Mouse (Mus musculus): ENCODE results near the gene Mink1. TPM values are rescaled to one million over a fixed set of nuclear protein-coding genes. Genes with fewer than 3 reads are reported as not detected.
"Not testable (repeated sequence)": the region's sequence is repeated elsewhere in the genome, so short reads cannot be mapped to it uniquely, and the experiment has no call there.

The Mink1 gene
- polyA plus RNA-seq, 1 experiment from 2014 or later, result 16.0 TPM

- Histone ChIP-seq H3K27me3 (replicated peaks; ENCODE audit: control insufficient read depth, insufficient read depth, low read length) (peaks cover 8% of the 10 kb centered on the region), H3K9me3 (ENCODE audit: control insufficient read depth, low read length) (no peaks in the 10 kb centered on the region), H3K27ac (ENCODE audit: low read depth, low read length) (no peak overlapping the region), H3K4me3 (ENCODE audit: low read depth, low read length) (peak overlapping the region; percentile 89), H3K4me1 (replicated peaks; ENCODE audit: control insufficient read depth, insufficient read depth, low read length) (peaks cover 19% of the 10 kb centered on the region), H3K9ac (ENCODE audit: low read depth, low read length) (no peak overlapping the region), H3K36me3 (ENCODE audit: control insufficient read depth, insufficient read depth, low read length) (peaks cover 10% of the 10 kb centered on the region; the same call in 1 of the 2 replicates), H3K4me2 (peak overlapping the region; percentile 62)
- 5% methylated on average over 8 of the region's 8 CpGs for WGBS
- DNase-seq (ENCODE audit: low spot score) (no peak), ATAC-seq (replicated peaks; ENCODE audit: low FRiP score) (peak; percentile 34)
These were observed 37.9 kb upstream of the Mink1 start for GRCm38 (mm10) chr11:70524782-70525181.

- Histone ChIP-seq H3K4me1 (replicated peaks; ENCODE audit: control insufficient read depth, insufficient read depth, low read length) (peaks cover 14% of the 10 kb centered on the region), H3K4me2 (peak within 1 kb of the TSS; percentile 89), H3K9me3 (ENCODE audit: control insufficient read depth, low read length) (no peaks in the 10 kb centered on the region), H3K27me3 (replicated peaks; ENCODE audit: control insufficient read depth, insufficient read depth, low read length) (peaks cover 5% of the 10 kb centered on the region), H3K4me3 (ENCODE audit: low read depth, low read length) (peak within 1 kb of the TSS; percentile 89), H3K27ac (ENCODE audit: low read depth, low read length) (peak within 1 kb of the TSS; percentile 48; the same call in 1 of the 2 replicates), H3K36me3 (ENCODE audit: control insufficient read depth, insufficient read depth, low read length) (peaks cover 10% of the 10 kb centered on the region; the same call in 1 of the 2 replicates), H3K9ac (ENCODE audit: low read depth, low read length) (peak within 1 kb of the TSS; percentile 83)
- DNase-seq (ENCODE audit: low spot score), result peak; percentile 83
- WGBS, result under 1% methylated on average over 24 of the region's 26 CpGs
- ATAC-seq (replicated peaks; ENCODE audit: low FRiP score), result peak; percentile 88
These were observed 37.5 kb upstream of the Mink1 start, which contains the start of gene Psmb6 for GRCm38 (mm10) chr11:70525184-70525678. Psmb6 (plus strand) TSS chr11:70525367.

- H3K27me3 ChIP-seq (replicated peaks; ENCODE audit: control insufficient read depth, insufficient read depth, low read length), result peaks cover 1% of the 10 kb centered on the region; the same call in 1 of the 2 replicates
- H3K27ac ChIP-seq (ENCODE audit: low read depth, low read length), result peak overlapping the region; percentile 48; the same call in 1 of the 2 replicates
- H3K9ac ChIP-seq (ENCODE audit: low read depth, low read length), result peak overlapping the region; percentile 83
- H3K4me3 ChIP-seq (ENCODE audit: low read depth, low read length), result peak overlapping the region; percentile 89
- DNase-seq (ENCODE audit: low spot score), result no peak
- H3K4me2 ChIP-seq, result peak overlapping the region; percentile 89
- H3K36me3 ChIP-seq (ENCODE audit: control insufficient read depth, insufficient read depth, low read length), result peaks cover 10% of the 10 kb centered on the region; the same call in 1 of the 2 replicates
- 2% methylated on average over 12 of the region's 12 CpGs for WGBS
- H3K9me3 ChIP-seq (ENCODE audit: control insufficient read depth, low read length), result no peaks in the 10 kb centered on the region
- H3K4me1 ChIP-seq (replicated peaks; ENCODE audit: control insufficient read depth, insufficient read depth, low read length), result peaks cover 9% of the 10 kb centered on the region
- peak; percentile 42 for ATAC-seq (replicated peaks; ENCODE audit: low FRiP score)
These were observed 37.0 kb upstream of the Mink1 start for GRCm38 (mm10) chr11:70525726-70526125.

GRCm38 (mm10) chr11:70526211-70526610, 36.5 kb upstream of the Mink1 start:
- no peaks in the 10 kb centered on the region for H3K27me3 ChIP-seq (replicated peaks; ENCODE audit: control insufficient read depth, insufficient read depth, low read length)
- H3K4me3 ChIP-seq (ENCODE audit: low read depth, low read length), result peak overlapping the region; percentile 89
- no peak overlapping the region for H3K27ac ChIP-seq (ENCODE audit: low read depth, low read length)
- H3K9ac ChIP-seq (ENCODE audit: low read depth, low read length), result peak overlapping the region; percentile 83
- no peaks in the 10 kb centered on the region for H3K9me3 ChIP-seq (ENCODE audit: control insufficient read depth, low read length)
- no peak for DNase-seq (ENCODE audit: low spot score)
- H3K36me3 ChIP-seq (ENCODE audit: control insufficient read depth, insufficient read depth, low read length), result peaks cover 10% of the 10 kb centered on the region; the same call in 1 of the 2 replicates
- H3K4me1 ChIP-seq (replicated peaks; ENCODE audit: control insufficient read depth, insufficient read depth, low read length), result peaks cover 9% of the 10 kb centered on the region
- H3K4me2 ChIP-seq, result peak overlapping the region; percentile 89
- WGBS, result 86% methylated on average over 12 of the region's 12 CpGs
- no peak for ATAC-seq (replicated peaks; ENCODE audit: low FRiP score)

- Histone ChIP-seq H3K4me2 (no peak overlapping the region), H3K27ac (ENCODE audit: low read depth, low read length) (no peak overlapping the region), H3K27me3 (replicated peaks; ENCODE audit: control insufficient read depth, insufficient read depth, low read length) (no peaks in the 10 kb centered on the region), H3K36me3 (ENCODE audit: control insufficient read depth, insufficient read depth, low read length) (peaks cover 10% of the 10 kb centered on the region; the same call in 1 of the 2 replicates), H3K4me1 (replicated peaks; ENCODE audit: control insufficient read depth, insufficient read depth, low read length) (peaks cover 9% of the 10 kb centered on the region), H3K9ac (ENCODE audit: low read depth, low read length) (no peak overlapping the region), H3K9me3 (ENCODE audit: control insufficient read depth, low read length) (no peaks in the 10 kb centered on the region), H3K4me3 (ENCODE audit: low read depth, low read length) (no peak overlapping the region)
- WGBS, result 72% methylated on average over 7 of the region's 7 CpGs
- no peak for ATAC-seq (replicated peaks; ENCODE audit: low FRiP score)
- DNase-seq (ENCODE audit: low spot score), result no peak
These were observed 34.1 kb upstream of the Mink1 start for GRCm38 (mm10) chr11:70528610-70529009.

- not testable (repeated sequence) for H3K9me3 ChIP-seq (ENCODE audit: control insufficient read depth, low read length); ATAC-seq (replicated peaks; ENCODE audit: low FRiP score); H3K9ac ChIP-seq (ENCODE audit: low read depth, low read length); H3K27me3 ChIP-seq (replicated peaks; ENCODE audit: control insufficient read depth, insufficient read depth, low read length); H3K27ac ChIP-seq (ENCODE audit: low read depth, low read length); H3K4me3 ChIP-seq (ENCODE audit: low read depth, low read length); H3K4me1 ChIP-seq (replicated peaks; ENCODE audit: control insufficient read depth, insufficient read depth, low read length); DNase-seq (ENCODE audit: low spot score); H3K4me2 ChIP-seq
- peaks cover 10% of the 10 kb centered on the region; the same call in 1 of the 2 replicates for H3K36me3 ChIP-seq (ENCODE audit: control insufficient read depth, insufficient read depth, low read length)
- 78% methylated on average over 2 of the region's 2 CpGs for WGBS
These were observed 31.6 kb upstream of the Mink1 start for GRCm38 (mm10) chr11:70531065-70531464.

- Histone ChIP-seq H3K27me3 (replicated peaks; ENCODE audit: control insufficient read depth, insufficient read depth, low read length) (no peaks in the 10 kb centered on the region), H3K36me3 (ENCODE audit: control insufficient read depth, insufficient read depth, low read length) (no peaks in the 10 kb centered on the region; the same call in 1 of the 2 replicates), H3K4me1 (replicated peaks; ENCODE audit: control insufficient read depth, insufficient read depth, low read length) (no peaks in the 10 kb centered on the region), H3K9me3 (ENCODE audit: control insufficient read depth, low read length) (no peaks in the 10 kb centered on the region), H3K27ac (ENCODE audit: low read depth, low read length) (no peak within 1 kb of the TSS), H3K4me3 (ENCODE audit: low read depth, low read length) (no peak within 1 kb of the TSS), H3K9ac (ENCODE audit: low read depth, low read length) (no peak within 1 kb of the TSS), H3K4me2 (no peak within 1 kb of the TSS)
- 84% methylated on average over 6 of the region's 6 CpGs for WGBS
- no peak for DNase-seq (ENCODE audit: low spot score)
- no peak for ATAC-seq (replicated peaks; ENCODE audit: low FRiP score)
These were observed 29.8 kb upstream of the Mink1 start, which contains the start of gene Gm40193 for GRCm38 (mm10) chr11:70532839-70533238. Gm40193 (minus strand) TSS chr11:70532939.

GRCm38 (mm10) chr11:70539423-70539822, 23.3 kb upstream of the Mink1 start:
- H3K27ac ChIP-seq (ENCODE audit: low read depth, low read length), result no peak overlapping the region
- WGBS, result 23% methylated on average over 9 of the region's 9 CpGs
- peaks cover 4% of the 10 kb centered on the region for H3K4me1 ChIP-seq (replicated peaks; ENCODE audit: control insufficient read depth, insufficient read depth, low read length)
- H3K27me3 ChIP-seq (replicated peaks; ENCODE audit: control insufficient read depth, insufficient read depth, low read length), result peaks cover 32% of the 10 kb centered on the region
- peak overlapping the region; percentile 88 for H3K4me2 ChIP-seq
- ATAC-seq (replicated peaks; ENCODE audit: low FRiP score) (no peak), DNase-seq (ENCODE audit: low spot score) (no peak)
- peak overlapping the region; percentile 7; the same call in 1 of the 2 replicates for H3K9ac ChIP-seq (ENCODE audit: low read depth, low read length)
- H3K36me3 ChIP-seq (ENCODE audit: control insufficient read depth, insufficient read depth, low read length), result no peaks in the 10 kb centered on the region
- peak overlapping the region; percentile 58 for H3K4me3 ChIP-seq (ENCODE audit: low read depth, low read length)
- no peaks in the 10 kb centered on the region for H3K9me3 ChIP-seq (ENCODE audit: control insufficient read depth, low read length)
